Mouse (Mus musculus) small intestine, adult 2 months (tissue): ENCODE results near the gene Rtn3. TPM values are rescaled to one million over a fixed set of nuclear protein-coding genes. Genes with fewer than 3 reads are reported as not detected.
A peak's percentile ranks its signal among the peaks of the same experiment; 100 is the strongest.

Experiments
- H3K27ac ChIP-seq: fragments of 200-500 bp; 2 replicates; pipeline ENCODE4 v1.5.1; 2012; ENCODE audit warnings: low read depth, low read length, control low read depth, inconsistent platforms; ENCODE audit not compliant: insufficient read depth
- H3K27me3 ChIP-seq: fragments of 200-500 bp; 2 replicates; pipeline ENCODE4 v1.6.1; 2012; ENCODE audit warnings: mild to moderate bottlenecking, moderate library complexity, low read length, inconsistent platforms; ENCODE audit not compliant: control insufficient read depth, insufficient read depth
- H3K36me3 ChIP-seq: fragments of 200-500 bp; 2 replicates; pipeline ENCODE4 v1.6.1; 2012; ENCODE audit warnings: mild to moderate bottlenecking, low read length, control low read depth, inconsistent platforms; ENCODE audit not compliant: control insufficient read depth, insufficient read depth
- H3K4me1 ChIP-seq: fragments of 200-500 bp; 2 replicates; pipeline ENCODE4 v1.6.1; 2012; ENCODE audit warnings: low read length, inconsistent platforms, mixed read lengths; ENCODE audit not compliant: control insufficient read depth, insufficient read depth, insufficient read length
- H3K4me3 ChIP-seq: fragments of 200-500 bp; 2 replicates; pipeline ENCODE4 v1.5.1; 2012; ENCODE audit warnings: low read depth, mild to moderate bottlenecking, control low read depth, inconsistent platforms, low read length, moderate library complexity
- CTCF ChIP-seq: fragments of 200-500 bp; IDR thresholded peaks from 2 replicates; pipeline ENCODE4 v1.5.1; 2012; ENCODE audit warnings: low read depth, mild to moderate bottlenecking, control low read depth, inconsistent platforms, low read length, moderate library complexity, mixed read lengths; ENCODE audit not compliant: insufficient replicate concordance, insufficient read length; ENCODE audit errors: extremely low read depth
- POLR2A ChIP-seq: fragments of 200-500 bp; IDR thresholded peaks from 2 replicates; pipeline ENCODE4 v1.6.1; 2012; ENCODE audit warnings: low read depth, mild to moderate bottlenecking, control low read depth, inconsistent platforms, low read length, moderate library complexity
- WGBS: fragments of 180-500 bp; shearing (Covaris S2); methylation state at CpG from one replicate; pipeline ENCODE4 v1.1.7; 2018; 5-methylcytosine and 5-hydroxymethylcytosine counted together
- polyA plus RNA-seq: library from polyadenylated mRNA; depleted of rRNA; stranded (reverse); fragments of >200 nt; gene quantifications from 2 replicates; pipeline ENCODE4 v1.2.3, GENCODE M21; 2012

Gene Rtn3
- polyA plus RNA-seq, 1 experiment = 95.6 TPM

DNA sequence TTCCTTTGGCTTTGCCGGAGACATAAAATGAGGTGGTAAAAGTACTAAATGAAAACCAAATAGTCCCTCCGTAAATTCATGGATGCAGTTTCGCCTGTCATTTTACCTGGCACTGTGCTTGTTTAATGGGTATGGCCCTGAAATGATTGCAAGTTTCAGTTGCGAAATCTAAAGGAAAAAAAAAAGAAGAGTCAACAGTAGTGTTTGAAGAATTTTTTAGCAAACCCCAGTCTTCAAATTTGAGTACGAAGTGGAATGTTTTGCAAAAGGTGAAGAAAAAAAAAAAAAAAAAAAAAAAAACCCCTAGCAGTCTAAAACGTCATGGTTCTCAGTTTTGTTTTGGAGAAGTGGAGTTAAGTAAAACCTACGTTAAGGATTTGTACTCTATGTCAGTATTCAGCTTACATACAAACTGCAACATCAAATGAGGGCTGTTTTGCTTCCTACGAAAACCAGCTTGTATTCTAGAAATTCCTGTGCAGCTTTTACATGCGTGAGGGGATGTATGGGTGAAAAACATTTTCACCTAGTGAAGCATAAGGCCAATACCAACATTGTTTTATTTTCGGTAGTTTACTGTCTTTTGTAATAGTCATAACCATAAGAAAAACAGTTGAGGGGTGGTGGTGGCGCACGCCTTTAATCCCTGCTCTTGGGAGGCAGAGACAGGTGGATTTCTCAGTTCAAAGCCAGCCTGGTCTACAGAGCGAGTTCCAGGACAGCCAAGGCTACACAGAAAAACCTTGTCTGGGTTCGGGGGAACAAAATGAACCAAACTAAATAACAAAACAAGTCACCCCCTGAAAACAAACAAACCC is 12.3 kb upstream of the Rtn3 start:
- no peaks in the 10 kb centered on the region for H3K36me3 ChIP-seq
- no peaks in the 10 kb centered on the region for H3K27me3 ChIP-seq
- WGBS = 26% methylated on average over 14 of the region's 14 CpGs
- peaks cover 2% of the 10 kb centered on the region; the same call in 1 of the 2 replicates for H3K4me1 ChIP-seq
- H3K27ac ChIP-seq = peak overlapping the region; percentile 93; the same call in 1 of the 2 replicates
- no peak overlapping the region for H3K4me3 ChIP-seq
- no peak for TF ChIP-seq CTCF
- TF ChIP-seq POLR2A = no peak

DNA sequence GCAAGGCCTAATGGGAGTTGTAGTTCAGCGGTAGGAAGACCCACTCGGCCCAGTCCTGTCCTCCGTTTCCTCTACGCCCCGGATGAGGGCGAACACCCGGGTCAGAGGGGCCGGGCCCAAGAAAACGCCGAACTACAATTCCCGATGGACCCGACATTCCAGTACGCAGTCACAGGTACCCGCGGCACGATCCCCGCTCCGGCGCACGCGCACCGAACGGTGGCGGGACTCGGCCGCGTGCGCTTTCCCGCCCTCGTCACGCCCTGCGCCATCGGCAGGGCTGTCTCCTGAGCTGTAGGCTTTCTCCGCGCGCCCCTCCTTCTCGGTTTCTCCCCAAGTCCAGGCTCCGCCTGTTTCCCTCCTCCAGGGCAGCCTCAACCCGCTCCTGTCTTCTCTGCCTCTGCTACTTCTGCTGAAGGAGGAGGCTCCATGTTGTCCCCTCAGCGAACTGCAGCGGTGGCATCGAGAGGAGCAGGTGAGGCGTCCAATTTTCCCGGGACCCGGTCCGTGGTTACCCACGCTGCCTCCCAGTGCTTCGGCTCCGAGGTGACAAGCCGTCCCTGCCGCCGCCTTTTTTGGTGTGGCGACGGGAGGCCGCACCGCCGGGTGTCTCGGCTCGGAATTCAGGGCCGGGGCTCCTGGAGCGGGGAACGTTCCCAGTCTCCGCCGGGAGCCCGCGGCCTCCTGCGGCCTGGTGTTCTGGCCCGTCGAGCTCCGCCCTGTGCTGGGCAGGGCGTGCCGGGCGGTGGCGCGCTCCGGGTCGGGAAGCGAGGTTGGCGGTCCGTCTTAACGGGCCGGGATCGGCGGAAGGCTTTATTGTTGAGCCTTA is 11.3 kb upstream of the Rtn3 start:
- Histone ChIP-seq H3K27ac (peak overlapping the region; percentile 93), H3K4me1 (peaks cover 2% of the 10 kb centered on the region; the same call in 1 of the 2 replicates), H3K4me3 (peak overlapping the region; percentile 76), H3K27me3 (no peaks in the 10 kb centered on the region), H3K36me3 (no peaks in the 10 kb centered on the region)
- TF ChIP-seq CTCF (no peak), POLR2A (peak; percentile 44)
- under 1% methylated on average over 84 of the region's 84 CpGs for WGBS

DNA sequence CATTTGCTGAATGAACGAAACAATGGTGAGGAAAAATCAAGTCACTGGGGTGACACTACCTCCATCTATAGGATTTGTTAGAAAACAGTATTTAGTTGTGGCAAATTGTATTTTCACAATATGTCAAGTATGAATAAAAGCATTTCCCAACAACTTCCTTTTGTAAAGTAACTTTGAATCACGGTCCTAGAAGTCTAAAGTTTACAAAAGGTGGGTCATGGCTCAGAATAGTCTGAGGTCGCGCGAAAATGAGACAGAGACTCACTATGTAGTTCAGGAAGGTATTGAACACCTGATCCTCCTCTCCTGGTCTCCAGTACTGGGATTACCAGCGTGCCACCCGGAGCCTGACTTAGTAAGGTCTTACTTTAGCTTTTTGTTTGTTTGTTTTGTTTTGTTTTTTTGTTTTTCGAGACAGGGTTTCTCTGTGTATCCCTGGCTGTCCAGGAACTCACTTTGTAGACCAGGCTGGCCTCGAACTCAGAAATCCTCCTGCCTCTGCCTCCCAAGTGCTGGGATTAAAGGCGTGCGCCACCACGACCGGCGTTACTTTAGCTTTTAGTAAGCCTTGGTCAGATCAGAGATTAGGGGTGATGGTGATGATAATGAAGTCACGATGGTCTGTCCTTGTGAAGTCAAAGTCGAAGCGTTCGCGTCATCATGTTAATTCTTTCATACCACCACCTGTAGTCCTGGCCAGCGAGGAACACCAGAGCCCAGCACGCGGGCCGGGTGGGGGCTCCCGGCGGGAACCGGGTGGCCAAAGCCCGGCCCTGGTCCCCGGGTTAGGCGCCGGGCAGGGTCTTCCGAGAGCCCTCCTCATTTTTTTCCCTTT is 10.5 kb upstream of the Rtn3 start, which contains the start of gene Atl3:
Gene Atl3 (plus strand): TSS at position 689 of the 835 bp plus-strand sequence.
- 10% methylated on average over 31 of the region's 31 CpGs for WGBS

DNA sequence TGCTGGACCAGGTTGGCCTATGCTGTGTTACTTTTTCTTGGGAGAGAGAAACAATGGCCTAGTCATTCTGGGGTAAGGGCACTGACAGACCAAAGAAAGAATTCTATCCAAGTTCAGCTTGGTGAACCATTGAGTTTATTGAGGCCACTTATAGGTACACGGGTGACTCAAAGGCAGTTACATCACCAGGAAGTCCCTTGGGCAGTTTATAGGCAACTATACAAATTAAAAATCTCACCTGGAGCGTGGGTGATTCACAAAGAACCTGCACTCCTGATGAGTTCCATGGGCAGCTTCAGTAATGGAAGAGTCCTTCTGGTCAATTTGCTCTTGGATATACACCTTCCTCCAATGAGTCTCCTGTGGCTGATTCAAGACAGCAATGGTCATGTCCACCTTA is 9.6 kb upstream of the Rtn3 start:
- no peaks in the 10 kb centered on the region for H3K27me3 ChIP-seq
- peaks cover 2% of the 10 kb centered on the region; the same call in 1 of the 2 replicates for H3K4me1 ChIP-seq
- 26% methylated on average over 2 of the region's 2 CpGs for WGBS
- H3K27ac ChIP-seq = peak overlapping the region; percentile 93
- no peak overlapping the region for H3K4me3 ChIP-seq
- TF ChIP-seq CTCF (no peak), POLR2A (no peak)
- no peaks in the 10 kb centered on the region for H3K36me3 ChIP-seq

More for the DNA sequence above, 10.5 kb upstream of the Rtn3 start, which contains the start of gene Atl3:
- Histone ChIP-seq H3K4me1 (peaks cover 2% of the 10 kb centered on the region; the same call in 1 of the 2 replicates), H3K27ac (peak within 1 kb of the TSS; percentile 93), H3K27me3 (no peaks in the 10 kb centered on the region), H3K4me3 (peak within 1 kb of the TSS; percentile 76), H3K36me3 (no peaks in the 10 kb centered on the region)
- no peak for TF ChIP-seq CTCF

DNA sequence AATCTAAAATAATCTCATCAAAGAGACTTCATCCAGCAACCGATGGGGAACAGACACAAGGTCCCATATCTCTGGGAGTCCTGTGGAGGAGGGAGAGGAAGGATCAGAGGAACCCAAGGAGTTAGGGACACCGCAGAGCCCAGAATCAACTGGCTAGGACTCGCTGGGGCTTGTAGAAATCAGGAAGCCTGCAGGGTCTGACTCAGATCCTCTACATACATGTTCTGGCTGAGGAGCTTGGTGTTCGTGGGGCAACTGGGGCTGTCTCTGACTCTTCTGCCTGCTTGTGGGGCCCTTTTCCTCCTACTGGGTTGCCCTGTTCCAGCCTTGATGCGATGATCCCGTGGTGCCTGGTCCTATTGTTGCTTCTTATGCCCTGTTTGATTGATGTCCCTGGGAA is 8.9 kb upstream of the Rtn3 start:
- Histone ChIP-seq H3K4me3 (no peak overlapping the region), H3K27me3 (no peaks in the 10 kb centered on the region), H3K36me3 (no peaks in the 10 kb centered on the region), H3K27ac (no peak overlapping the region), H3K4me1 (peaks cover 2% of the 10 kb centered on the region; the same call in 1 of the 2 replicates)
- TF ChIP-seq POLR2A (no peak), CTCF (no peak)
- 89% methylated on average over 6 of the region's 6 CpGs for WGBS

DNA sequence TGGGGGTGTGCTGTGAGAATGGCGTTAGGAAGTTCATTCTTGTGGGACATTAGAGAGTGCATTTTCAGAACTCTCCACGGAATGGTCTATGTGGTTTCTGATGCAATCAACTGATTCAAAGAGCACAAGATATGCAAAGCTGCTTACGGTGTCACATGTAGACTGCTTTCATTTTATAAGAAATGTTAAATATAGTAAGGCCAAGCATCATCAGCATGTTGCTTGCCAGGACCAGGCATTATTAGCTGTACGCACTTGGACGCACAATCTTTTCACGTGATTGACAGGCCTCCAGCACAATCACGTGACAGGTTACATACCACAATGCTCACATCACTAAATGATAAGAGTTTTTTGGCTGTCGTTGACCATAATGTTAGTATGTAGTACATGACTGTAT is 4.6 kb upstream of the Rtn3 start:
- TF ChIP-seq POLR2A (no peak), CTCF (no peak)
- no peaks in the 10 kb centered on the region for H3K36me3 ChIP-seq
- H3K4me1 ChIP-seq = no peaks in the 10 kb centered on the region; the same call in 1 of the 2 replicates
- WGBS = 82% methylated on average over 8 of the region's 8 CpGs
- H3K27me3 ChIP-seq = no peaks in the 10 kb centered on the region
- no peak overlapping the region for H3K4me3 ChIP-seq
- H3K27ac ChIP-seq = no peak overlapping the region
